Comparison of ENCODE assay signal across 8 mouse cellular contexts in genomic region chr13:78203348-78204061, GRCm38 (mm10). TPM values are rescaled to one million over a fixed set of nuclear protein-coding genes. Genes with fewer than 3 reads are reported as not detected.
DNase-seq lines count a peak whose midpoint lies in the region; ATAC-seq and TF ChIP-seq lines count a peak whose summit lies in the region.

No protein-coding gene starts in this region.

- under 1% methylated on average over 37 of the region's 37 CpGs for WGBS in cerebellum, adult 2 months
- under 1% methylated on average over 35 of the region's 37 CpGs for WGBS in lung, embryonic 15.5 days

- H3K36me3 ChIP-seq in lung, embryonic 15.5 days: no peaks in the 10 kb centered on the region

- H3K4me2 ChIP-seq in lung, embryonic 15.5 days: peak overlapping the region; percentile 88

- H3K9me3 ChIP-seq in lung, embryonic 15.5 days: no peaks in the 10 kb centered on the region

- H3K4me3 ChIP-seq in cerebellum, adult 2 months (replicated peaks; ENCODE audit: insufficient read depth, low read depth, low read length): peak overlapping the region; percentile 87
- H3K4me3 ChIP-seq in lung, embryonic 15.5 days: peak overlapping the region; percentile 70

- TF ChIP-seq CTCF in cerebellum, adult 2 months (IDR thresholded peaks at IDR 0.05; ENCODE audit: borderline replicate concordance, insufficient read depth, low read depth, low read length): peak; percentile 36; the same call in 1 of the 2 replicates

- no peaks in the 10 kb centered on the region for H3K27me3 ChIP-seq in cerebellum, adult 2 months (ENCODE audit: control insufficient read depth, insufficient read depth, low read length)
- H3K27me3 ChIP-seq in lung, embryonic 15.5 days: peaks cover 43% of the 10 kb centered on the region

- ATAC-seq in granulocyte monocyte progenitor cell, adult 5-6 weeks (replicated peaks; ENCODE audit: poor library complexity, severe bottlenecking): peak; percentile 25; the same call in 1 of the 2 replicates
- peak; percentile 24; the same call in 1 of the 2 replicates for ATAC-seq in lung, embryonic 15.5 days (ENCODE audit: borderline replicate concordance, extremely low read depth, low FRiP score, low TSS enrichment)

- H3K4me1 ChIP-seq in cerebellum, adult 2 months (ENCODE audit: control insufficient read depth, insufficient read depth, low read length): no peaks in the 10 kb centered on the region
- peaks cover 5% of the 10 kb centered on the region; the same call in 1 of the 2 replicates for H3K4me1 ChIP-seq in lung, embryonic 15.5 days

- H3K9ac ChIP-seq in lung, embryonic 15.5 days: peak overlapping the region; percentile 48

- TF ChIP-seq POLR2A in cerebellum, adult 2 months (IDR thresholded peaks at IDR 0.05; ENCODE audit: borderline replicate concordance, insufficient read depth, low read length): peak; percentile 33; the same call in 1 of the 2 replicates

- peak; percentile 37 for DNase-seq in ovary, postnatal 36 days (ENCODE audit: low spot score)
- DNase-seq in ovary, postnatal 14 days (ENCODE audit: low spot score): no peak
- peak; percentile 85 to 87 for DNase-seq in cerebellum, adult 2 months
- peak; percentile 69 for DNase-seq in kidney, postnatal 10 days
- peak; percentile 83 for DNase-seq in right cerebral cortex, postnatal 25 days
- no peak for DNase-seq in thymus, postnatal 36 days

- H3K27ac ChIP-seq in cerebellum, adult 2 months (ENCODE audit: insufficient read depth, low read length): peak overlapping the region; percentile 96
- peak overlapping the region; percentile 76 for H3K27ac ChIP-seq in lung, embryonic 15.5 days

RNA-seq across cellular contexts. Expression of gene Nr2f1, which starts 3.9 kb away (rescaled TPM):
- polyA plus RNA-seq in cerebellum, adult 2 months (2012; rRNA removed): 71.3 and 84.5 TPM in 2 replicates
- not detected in 2 replicates for total RNA-seq in granulocyte monocyte progenitor cell, adult 5-6 weeks (2014; fragmentation: Nextera tagmentation)
- not detected in 2 replicates for total RNA-seq in granulocyte monocyte progenitor cell, adult 5-6 weeks (2017)
- polyA plus RNA-seq in lung, embryonic 15.5 days (2015; fragmentation: Nextera tagmentation; extraction: Ambion mirVana): 4.9 and 5.7 TPM in 2 replicates

Comparison
In these comparisons a context has a peak if more than half of its experiments do, and no peak if none do; other contexts are left out.
1. DNase-seq: peak in ovary, postnatal 36 days (single experiment), cerebellum, adult 2 months (2 of 2), kidney, postnatal 10 days (single experiment) and right cerebral cortex, postnatal 25 days (single experiment); none in ovary, postnatal 14 days (single experiment) and thymus, postnatal 36 days (0 of 2).
2. RNA of gene Nr2f1, which starts 3.9 kb away (polyA plus RNA-seq): 71.3 to 84.5 TPM in cerebellum, adult 2 months; 4.9 to 5.7 TPM in lung, embryonic 15.5 days; every median in the first group is over 10 times any median in the second.